Mouse (Mus musculus): Measurements from ENCODE around the gene Engase. TPM values are rescaled to one million over a fixed set of nuclear protein-coding genes. Genes with fewer than 3 reads are reported as not detected.

Engase gene
- polyA plus RNA-seq, 1 experiment from 2014 or later, result 3.9 TPM

Other genes starting within 250 kb of the Engase start
- gene Cyth1, start 228.2 kb upstream of the Engase start, polyA plus RNA-seq (2014; fragmentation: Nextera tagmentation; extraction: Ambion mirVana), result 21.9 and 24.8 TPM in 2 replicates
- 7.1 and 8.7 TPM in 2 replicates for gene Usp36, start 186.6 kb upstream of the Engase start, polyA plus RNA-seq (2014; fragmentation: Nextera tagmentation; extraction: Ambion mirVana)
- 0.11 TPM in 2 replicates for gene Cep295nl, start 134.3 kb upstream of the Engase start, polyA plus RNA-seq (2014; fragmentation: Nextera tagmentation; extraction: Ambion mirVana)
- gene Timp2, start 121.1 kb upstream of the Engase start, polyA plus RNA-seq (2014; fragmentation: Nextera tagmentation; extraction: Ambion mirVana), result 62.9 and 71.7 TPM in 2 replicates
- 3.0 TPM in 2 replicates for gene Lgals3bp, start 74.7 kb upstream of the Engase start, polyA plus RNA-seq (2014; fragmentation: Nextera tagmentation; extraction: Ambion mirVana)
- 21.4 and 22.8 TPM in 2 replicates for gene Cant1, start 57.7 kb upstream of the Engase start, polyA plus RNA-seq (2014; fragmentation: Nextera tagmentation; extraction: Ambion mirVana)
- gene C1qtnf1, start 48.6 kb upstream of the Engase start, polyA plus RNA-seq (2014; fragmentation: Nextera tagmentation; extraction: Ambion mirVana), result 2.3 and 3.0 TPM in 2 replicates

Data from forebrain, embryonic 14.5 days (tissue).